Mouse (Mus musculus): ENCODE measurements around the gene 1700037C18Rik.

- no peak for TF ChIP-seq CTCF (IDR thresholded peaks at IDR 0.05; ENCODE audit: extremely low read depth, insufficient read depth, insufficient read length, insufficient replicate concordance)
- no peak for TF ChIP-seq POLR2A (IDR thresholded peaks at IDR 0.05; ENCODE audit: low read depth, low read length)
Measured at GRCm38 (mm10) chr16:3951141-3951540, 42.7 kb upstream of the 1700037C18Rik start.
